Mouse (Mus musculus): ENCODE data around the gene Ptf1a. TPM values are rescaled to one million over a fixed set of nuclear protein-coding genes. Genes with fewer than 3 reads are reported as not detected.

The Ptf1a gene
- 0.21 TPM in 1 of 2 replicates, not detected in the other for polyA plus RNA-seq (2012; rRNA removed)

DNA sequence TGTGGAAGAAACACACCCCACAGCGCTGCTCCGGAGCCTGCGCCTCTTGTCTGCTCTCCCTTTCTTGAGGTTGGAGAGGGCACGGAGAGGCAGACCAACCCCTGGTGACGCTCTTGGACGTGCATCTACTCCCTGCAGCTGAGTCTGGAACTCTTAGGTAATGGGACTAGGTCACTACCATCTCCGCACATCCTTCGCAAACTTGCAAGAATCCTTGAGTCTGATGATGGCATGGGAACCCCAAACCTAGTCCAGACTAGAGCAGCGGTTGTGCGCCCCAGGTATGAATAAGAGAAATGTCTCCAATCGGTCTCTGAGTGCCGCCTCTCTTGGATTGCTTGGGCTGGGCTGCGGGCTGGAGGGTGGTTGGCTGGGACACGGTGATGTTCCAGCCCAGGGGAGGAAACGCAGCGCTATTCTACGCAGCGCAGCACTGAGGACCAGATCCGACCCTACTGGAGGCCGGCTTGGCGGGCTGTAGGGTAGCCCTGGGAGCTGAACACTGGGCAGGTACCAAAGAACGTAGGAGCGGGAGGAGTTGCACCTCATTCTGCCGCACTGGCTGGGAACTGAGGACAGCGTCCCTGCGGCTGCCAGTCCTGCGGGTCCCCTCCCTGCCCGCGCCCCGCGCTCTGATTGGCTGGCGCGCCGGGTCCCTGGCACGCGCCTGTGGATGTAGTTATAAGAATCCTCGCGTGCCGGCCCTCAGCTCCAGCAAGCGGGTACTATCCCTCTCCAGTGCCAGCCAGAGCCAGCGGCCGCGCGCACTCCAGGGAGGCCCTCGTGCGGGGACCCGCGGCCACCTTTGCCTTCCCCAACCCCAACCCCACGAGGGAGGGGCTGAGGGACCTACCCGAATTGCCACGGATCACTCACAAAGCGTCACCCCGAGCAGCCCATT lies at the start of gene Ptf1a:
TSS of gene Ptf1a (plus strand) at position 733 of the 901 bp plus-strand sequence.

Other genes starting within 250 kb of the Ptf1a start
- gene Armc3, start 246.4 kb upstream of the Ptf1a start, polyA plus RNA-seq (2012; rRNA removed): 0.60 and 0.72 TPM in 2 replicates
- 8.5 and 10.1 TPM in 2 replicates for gene Msrb2, start 74.2 kb upstream of the Ptf1a start, polyA plus RNA-seq (2012; rRNA removed)
- gene 4921504E06Rik, start 108.3 kb downstream of the Ptf1a start, polyA plus RNA-seq (2012; rRNA removed): 0.05 TPM in 1 of 2 replicates, not detected in the other
- 3.2 and 3.9 TPM in 2 replicates for gene Otud1, start 212.1 kb downstream of the Ptf1a start, polyA plus RNA-seq (2012; rRNA removed)

Data from central nervous system, embryonic 18 days (tissue).